Mouse (Mus musculus): Measurements from ENCODE around the gene 1700013G24Rik.
"Not testable (repeated sequence)": the region's sequence is repeated elsewhere in the genome, so short reads cannot be mapped to it uniquely, and the experiment has no call there.

The 1700013G24Rik gene

DNA sequence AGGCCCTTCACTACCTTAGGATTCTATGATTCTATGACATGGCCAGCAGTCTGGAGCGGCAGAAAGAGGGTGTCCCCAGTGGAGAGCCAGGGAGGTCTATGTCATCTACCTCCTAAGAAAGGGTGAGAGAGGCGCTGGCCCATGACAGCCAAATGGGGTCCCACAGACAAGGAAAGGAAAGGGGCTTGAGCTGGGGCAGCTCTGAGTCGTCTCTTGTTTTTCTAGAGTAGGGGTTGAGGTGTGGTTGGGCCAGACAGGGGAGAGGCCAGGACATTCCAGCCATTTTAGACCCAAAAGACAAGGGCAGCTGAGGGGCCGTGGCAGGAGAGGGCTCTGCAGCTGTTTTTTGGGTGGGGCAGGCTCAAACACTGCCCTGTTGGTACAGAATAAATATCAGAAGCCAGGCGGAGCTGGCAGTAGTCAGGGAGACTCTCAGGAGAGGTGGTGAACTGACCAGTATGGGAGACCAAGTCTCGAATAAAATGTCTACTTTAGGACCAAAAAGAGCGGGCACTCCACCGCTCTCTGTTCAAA is at the start of gene 1700013G24Rik:
Gene 1700013G24Rik (plus strand): TSS at position 51 of the 534 bp plus-strand sequence.
- no peak for DNase-seq (ENCODE audit: low read depth, low spot score)

DNA sequence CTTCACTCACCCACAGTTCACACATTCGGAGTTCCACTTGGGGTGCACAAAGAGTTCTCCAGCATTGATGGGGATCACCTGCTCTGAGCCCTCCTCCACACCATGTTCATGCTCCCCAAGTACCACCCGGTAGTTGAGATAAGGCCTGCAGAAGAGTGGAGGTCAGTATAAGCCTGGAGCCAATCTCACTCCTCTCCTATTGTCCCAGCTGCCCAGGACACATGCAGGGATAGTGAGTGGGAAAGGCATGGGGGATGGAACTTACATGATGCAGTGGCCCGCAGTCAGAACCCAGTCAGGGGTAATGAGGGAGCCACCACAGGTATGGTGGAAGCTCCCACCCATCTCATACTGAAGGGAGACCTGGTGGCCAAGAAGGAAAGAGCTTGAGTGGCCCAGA is 47.5 kb upstream of the 1700013G24Rik start:
- no peak for DNase-seq (ENCODE audit: low read depth, low spot score)

DNA sequence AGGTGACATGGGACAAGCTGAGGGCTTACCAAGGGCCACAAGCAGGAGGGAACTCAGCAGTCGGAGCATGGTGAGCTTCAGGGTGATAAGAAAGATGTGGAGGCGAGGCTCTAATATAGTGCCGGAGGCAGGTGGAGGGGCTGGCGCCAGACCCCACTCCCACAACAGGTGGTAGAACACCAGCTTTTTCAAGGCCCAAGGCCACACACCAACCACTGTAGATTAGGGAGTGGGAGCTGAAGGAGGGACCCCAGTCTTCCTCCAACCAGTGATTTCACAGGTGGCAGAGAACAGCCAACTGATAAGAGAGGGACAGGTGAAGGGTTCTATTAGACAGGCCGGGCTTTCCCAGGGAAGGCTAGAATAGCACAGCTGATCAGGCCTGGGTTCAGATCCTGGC is 43.4 kb upstream of the 1700013G24Rik start, which contains the start of gene Cela3a:
Gene Cela3a (minus strand): TSS at position 101 of the 400 bp plus-strand sequence.
- no peak for DNase-seq (ENCODE audit: low read depth, low spot score)

DNA sequence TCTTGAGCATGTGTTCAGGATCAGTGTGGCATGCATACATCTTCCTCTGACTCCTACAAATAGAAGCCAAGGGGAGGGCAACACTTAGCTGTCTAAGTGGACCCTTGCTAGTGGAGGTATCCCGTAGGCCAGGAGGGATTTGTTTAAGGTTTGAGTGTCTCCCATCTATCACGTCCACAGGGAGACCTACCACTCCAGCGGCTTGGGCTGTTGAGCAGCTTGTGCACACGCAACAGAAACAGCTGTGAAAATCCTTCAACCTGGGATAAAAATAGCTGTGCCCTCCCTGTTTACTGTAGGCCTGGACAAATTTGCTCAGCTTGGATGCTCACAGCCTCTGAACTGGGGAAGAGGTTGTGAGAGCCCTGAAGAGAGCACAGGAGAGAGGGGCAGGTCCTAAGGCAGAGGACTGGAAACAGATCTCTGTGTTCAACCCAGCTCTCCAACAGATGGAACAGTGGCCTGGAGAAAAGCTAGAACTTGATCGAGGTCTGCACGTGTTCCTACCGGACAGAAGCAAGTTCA is 40.8 kb upstream of the 1700013G24Rik start:
- not testable (repeated sequence) for DNase-seq (ENCODE audit: low read depth, low spot score)

DNA sequence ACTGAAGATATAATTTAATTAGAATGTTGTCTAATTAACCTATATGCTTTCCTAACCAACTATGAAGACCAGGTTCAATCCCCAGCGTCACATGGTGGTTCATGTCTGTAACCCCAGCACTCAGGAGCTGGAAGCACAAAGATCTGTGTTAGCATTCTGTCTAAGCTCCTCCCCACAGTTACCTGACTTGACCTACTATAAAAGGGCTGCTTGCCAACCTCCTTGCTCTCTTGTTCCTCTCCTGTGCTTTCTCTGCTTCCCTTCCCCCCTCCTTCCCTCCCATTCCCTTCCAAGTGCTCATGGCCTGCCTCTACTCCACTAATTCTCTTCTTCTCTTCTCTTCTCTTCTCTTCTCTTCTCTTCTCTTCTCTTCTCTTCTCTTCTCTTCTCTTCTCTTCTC is 38.1 kb upstream of the 1700013G24Rik start:
- DNase-seq (ENCODE audit: low read depth, low spot score) = no peak

DNA sequence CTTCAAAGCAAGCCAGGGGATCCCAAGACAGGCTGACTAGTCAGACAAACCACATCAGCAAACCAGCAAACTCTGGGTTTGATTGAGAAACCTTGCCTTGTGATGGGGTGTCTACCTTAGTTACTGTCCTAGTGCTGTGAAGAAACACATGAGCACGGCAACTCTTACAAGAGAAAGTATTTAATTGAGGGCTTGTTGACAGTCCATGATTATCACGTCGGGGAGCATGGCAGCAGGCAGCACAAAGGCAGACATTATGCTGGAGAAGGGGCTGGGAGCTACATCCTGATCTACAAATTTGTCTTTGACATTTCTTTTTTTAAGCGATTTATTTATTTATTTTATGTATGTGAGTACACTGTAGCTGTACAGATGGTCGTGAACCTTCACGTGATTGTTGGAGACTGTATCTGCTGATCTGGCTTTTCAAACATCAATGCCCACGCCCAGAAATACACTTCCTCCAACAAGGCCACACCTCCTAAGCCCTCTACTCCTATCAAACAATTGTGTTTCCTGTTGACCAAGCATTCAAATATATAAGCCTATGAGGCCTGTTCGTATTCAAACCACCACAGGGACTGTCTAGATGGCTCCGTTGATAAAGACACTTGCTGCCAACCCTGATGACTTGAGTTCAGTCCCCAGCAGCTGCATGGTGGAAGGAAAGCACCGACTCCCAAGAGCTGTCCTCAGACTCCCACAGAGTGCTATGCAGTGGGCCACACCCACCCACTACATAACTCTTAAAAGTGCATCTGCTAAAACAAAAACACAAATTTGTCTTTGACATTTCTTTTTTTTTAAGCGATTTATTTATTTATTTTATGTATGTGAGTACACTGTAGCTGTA is 35.1 kb upstream of the 1700013G24Rik start:
- no peak for DNase-seq (ENCODE audit: low read depth, low spot score)

DNA sequence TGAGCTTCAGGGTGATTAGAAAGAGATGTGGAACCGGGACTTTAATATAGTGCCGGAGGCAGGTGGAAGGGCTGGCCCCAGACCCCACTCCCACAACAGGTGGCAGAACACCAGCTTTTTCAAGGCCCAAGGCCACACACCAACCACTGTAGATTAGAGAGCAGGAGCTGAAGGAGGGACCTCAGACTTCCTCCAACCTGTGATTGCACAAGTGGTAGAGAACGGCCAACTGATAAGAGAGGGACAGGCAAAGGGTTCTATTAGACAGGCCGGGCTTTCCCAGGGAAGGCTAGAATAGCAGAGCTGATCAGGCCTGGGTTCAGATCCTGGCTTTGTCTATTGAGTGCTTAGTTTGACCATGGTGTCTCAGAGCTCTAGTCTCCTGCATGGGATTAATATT is 22.6 kb upstream of the 1700013G24Rik start, which contains the start of gene Cela3b:
Gene Cela3b (minus strand): TSS at position 39 of the 400 bp plus-strand sequence.
- DNase-seq (ENCODE audit: low read depth, low spot score) = no peak

DNA sequence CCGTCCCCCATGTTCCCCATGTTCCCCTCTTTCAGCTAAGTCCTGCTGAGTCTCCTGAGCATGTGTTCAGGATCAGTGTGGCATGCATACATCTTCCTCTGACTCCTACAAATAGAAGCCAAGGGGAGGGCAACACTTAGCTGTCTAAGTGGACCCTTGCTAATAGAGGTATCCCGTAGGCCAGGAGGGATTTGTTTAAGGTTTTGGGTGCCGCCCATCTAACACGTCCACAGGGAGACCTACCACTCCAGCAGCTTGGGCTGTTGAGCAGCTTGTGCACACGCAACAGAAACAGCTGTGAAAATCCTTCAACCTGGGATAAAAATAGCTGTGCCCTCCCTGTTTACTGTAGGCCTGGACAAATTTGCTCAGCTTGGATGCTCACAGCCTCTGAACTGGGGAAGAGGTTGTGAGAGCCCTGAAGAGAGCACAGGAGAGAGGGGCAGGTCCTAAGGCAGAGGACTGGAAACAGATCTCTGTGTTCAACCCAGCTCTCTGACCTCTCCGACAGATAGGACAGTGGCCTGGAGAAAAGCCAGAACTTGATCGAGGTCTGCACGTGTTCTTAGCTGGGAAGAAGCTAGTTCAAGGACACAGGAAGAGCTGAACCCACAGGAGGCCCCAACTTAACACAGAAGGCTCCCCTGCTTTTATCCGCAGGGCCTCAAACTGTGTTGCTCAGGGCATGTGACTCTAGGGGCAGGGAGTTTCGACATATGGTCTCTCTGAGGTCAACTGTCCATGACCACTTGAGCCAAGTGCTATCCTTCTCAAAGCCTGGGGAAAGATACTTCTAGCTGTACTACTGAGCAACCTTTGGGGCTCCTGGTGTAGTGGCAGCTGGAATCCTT is 20.2 kb upstream of the 1700013G24Rik start:
- not testable (repeated sequence) for DNase-seq (ENCODE audit: low read depth, low spot score)

DNA sequence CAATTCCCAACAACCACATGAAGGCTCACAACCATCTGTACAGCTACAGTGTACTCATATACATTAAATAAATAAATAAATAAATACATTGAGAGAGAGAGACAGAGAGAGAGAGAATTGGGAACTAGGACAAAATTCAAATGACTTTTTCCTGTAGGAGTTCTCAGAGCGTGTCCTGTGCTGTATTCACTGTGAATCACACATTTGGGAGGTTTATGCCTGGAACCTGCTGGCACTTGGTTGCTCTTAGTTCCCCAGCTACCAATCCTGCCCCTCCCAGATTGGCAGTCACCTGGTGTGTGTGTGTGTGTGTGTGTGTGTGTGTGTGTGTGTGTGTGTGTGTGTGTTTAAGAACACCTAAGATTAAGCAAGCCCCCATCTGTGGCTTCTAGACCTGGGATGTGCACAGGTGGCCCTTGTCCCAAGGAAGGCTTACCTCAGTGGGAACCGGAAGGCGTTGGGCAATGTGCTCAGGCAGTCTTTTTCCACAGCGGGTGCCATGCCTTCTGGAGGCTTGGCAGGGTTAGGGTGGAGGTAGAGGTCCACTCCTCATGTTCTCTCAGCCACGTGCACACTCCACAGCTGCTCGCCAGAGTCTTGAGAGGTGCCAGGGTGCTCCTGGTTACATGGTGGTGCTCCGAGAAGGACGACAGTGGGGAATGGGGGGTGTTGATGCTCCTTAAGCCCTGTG is 16.0 kb upstream of the 1700013G24Rik start:
- no peak for DNase-seq (ENCODE audit: low read depth, low spot score)

DNA sequence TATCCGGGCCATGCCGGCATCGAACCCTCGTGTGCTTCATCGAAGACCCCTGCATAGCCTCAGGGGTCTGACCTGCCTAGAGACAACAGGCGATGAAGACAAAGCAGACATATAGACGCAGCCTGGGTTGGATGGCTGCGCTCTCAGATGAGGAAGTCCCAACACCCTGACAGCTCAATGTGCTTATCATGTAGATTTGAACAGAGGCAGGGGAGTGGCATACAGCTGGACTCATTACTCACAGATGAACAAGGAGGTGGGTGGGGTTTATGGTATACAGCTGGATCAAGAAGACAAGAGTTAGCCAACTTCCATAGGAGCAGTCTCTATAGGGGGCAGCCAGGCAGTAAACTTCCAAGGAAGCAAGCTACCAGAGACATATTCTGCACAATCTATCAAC is 14.2 kb upstream of the 1700013G24Rik start:
- DNase-seq (ENCODE audit: low read depth, low spot score) = no peak

DNA sequence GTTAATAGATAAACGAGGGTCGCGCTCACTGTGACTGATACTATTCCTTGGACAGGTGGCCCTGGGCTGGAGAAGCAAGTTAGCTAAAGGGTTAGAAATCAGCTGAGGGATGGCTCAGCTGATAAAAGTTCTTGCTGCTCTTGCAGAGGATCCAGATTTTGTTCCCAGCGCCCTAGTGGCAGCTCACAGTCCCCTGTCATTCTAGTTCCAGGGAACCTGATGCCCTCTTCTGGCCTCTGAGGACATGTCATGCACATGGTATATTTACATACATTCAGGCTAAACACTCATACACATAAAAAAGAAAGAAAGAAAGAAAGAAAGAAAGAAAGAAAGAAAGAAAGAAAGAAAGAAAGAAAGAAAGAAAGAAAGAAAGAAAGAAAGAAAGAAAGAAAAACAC is 11.8 kb upstream of the 1700013G24Rik start:
- DNase-seq (ENCODE audit: low read depth, low spot score) = no peak

DNA sequence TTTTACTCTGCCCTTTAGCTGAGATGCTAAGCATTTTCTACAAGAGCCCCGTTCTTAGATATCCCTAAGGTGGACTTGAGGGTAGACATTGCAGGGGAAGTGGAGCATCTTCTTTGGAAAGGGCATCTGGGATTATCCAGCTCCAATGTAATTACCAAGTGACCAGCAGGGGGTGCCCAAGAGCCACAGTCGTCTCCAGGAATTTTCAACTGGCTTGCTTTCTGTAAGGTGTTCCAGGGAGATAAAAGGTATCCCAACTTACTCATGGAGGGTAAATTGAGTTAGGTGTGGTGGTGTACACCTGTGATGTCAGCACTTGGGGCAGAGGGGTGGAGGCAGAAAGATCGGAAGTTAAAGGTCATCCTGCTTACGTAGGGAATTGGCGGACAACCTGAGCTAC is 9.5 kb upstream of the 1700013G24Rik start:
- peak; percentile 50 for DNase-seq (ENCODE audit: low read depth, low spot score)

DNA sequence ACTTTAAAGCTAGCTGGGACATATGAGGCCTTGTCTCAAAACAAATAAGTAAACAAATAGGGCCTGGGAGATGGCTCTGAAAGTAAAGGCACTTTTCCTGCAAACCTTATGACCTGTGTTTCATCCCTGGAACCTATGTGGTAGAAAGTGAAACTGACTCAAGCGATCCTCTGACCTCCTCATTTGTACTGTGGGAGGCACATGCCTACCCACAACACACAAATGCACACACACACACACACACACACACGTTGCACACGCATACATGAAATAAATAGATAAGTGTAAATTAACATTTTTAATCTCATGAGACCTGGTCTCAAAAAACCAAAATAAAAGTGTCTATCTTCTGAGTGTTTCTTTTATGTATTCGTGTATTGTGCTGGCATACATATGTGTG is 7.2 kb upstream of the 1700013G24Rik start:
- no peak for DNase-seq (ENCODE audit: low read depth, low spot score)

DNA sequence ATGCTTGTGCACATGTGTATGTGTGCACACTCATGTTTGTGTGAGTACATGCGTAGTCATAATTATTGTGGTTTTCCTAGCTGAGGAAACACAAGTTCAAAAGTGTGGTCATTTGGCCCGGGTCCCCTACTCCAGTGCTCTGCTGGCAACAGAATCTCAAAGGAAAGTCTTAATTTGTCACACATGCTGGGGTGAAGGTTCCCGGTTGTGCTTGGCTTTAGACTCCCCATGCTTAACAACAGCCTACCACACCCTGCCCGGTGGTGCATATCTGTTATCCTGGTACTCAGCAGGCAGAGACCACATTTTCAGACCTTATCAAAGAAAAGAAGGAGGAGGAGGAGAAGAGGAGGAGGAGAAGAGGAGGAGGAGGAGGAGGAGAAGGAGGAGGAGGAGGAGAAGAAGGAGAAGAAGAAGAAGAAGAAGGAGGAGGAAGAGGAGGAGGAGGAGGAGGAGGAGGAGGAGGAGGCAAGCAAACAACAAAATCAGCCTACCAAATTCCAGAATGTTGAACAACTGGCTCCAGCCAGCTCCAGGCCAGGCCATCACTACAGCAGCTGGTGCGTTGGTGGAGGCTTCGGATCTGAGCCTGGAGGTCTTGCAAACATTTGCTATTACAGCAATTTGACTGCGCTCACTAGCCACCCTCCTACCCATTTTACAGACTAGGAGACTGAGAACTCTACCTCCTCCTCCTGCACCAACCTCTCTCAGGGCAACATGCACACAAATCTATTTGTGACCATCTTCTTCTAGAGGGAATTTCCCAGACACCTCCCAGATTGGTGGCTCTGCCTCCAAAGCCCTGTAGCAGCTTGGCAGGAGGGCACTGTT is 5.5 kb upstream of the 1700013G24Rik start:
- no peak for DNase-seq (ENCODE audit: low read depth, low spot score)

DNA sequence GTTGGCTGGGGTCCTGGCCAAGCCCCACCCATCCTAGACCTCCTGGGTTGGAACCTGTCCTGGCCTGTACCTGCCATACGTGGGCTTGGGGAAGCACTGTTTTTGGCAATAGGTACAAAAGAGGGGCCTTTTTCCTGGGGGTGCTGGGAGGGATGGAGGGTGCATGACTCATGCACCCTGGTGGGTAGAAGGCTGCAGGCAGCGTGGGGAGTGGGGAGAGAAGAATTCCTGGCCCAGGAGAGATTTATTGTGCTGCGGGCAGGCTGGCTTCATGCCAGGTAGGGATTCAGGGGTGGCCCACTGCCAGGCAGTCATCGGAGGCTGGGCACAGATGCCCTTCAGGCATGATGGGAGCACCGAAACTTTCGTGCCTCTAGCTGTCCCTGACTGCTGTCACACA is 4.9 kb upstream of the 1700013G24Rik start:
- no peak for DNase-seq (ENCODE audit: low read depth, low spot score)

DNA sequence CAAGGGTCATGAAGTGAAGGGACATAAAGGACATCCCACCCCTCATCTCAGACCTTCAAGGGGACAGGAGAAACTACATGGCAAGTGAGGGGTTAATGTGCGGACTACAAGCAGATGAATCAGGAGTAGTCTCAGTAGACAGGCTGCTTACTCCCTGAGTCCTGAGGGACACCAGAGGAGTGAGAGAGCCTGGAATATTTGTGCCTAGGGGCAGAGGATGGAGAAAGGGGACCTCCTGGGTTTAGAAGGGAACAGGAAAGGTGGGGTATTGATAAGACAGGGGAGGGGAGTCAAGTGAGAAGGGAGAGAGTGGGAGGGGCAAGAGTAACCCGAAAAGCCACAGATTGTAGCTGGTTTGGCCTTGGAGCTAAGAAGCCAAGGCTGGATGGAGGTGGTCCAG is 4.4 kb upstream of the 1700013G24Rik start:
- no peak for DNase-seq (ENCODE audit: low read depth, low spot score)

DNA sequence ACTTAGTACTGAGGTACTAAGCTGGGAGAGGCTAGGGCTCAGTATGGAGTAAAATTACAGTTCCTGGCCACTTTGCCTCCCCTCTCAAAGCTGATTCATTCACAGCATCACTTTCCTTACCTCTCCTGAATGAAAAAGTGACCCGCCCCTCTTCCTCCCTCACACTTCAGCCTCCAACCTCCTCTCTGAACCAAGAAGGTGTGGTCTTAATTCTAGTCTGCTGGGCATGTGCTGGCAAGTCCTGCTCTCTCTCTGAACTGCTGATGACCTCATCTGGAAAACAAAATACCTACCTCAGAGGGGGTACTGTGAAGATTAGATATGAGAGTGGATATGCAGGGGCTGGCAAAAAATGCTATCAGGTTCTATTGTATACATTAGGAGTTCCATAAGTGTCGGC is 4.0 kb upstream of the 1700013G24Rik start:
- DNase-seq (ENCODE audit: low read depth, low spot score) = no peak

DNA sequence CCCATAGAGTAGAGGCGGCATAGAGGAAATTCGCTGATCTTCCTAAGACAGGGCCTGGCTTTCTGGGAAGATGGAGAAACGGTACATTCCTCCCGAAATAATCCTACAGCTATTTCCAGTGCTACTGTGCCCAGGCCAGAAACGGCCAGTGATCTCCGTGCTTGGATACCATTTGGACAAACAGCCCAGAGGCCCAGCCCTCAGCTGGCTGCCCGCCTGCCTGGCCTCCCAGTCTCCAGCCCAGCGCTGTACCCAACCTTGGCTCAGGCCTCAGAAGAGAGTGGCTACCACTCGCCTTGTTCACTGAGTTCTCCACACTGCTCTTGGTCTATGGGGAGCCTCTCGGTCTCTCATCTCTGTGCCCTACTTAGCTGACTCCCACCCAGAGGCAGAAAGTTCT is 3.4 kb upstream of the 1700013G24Rik start:
- no peak for DNase-seq (ENCODE audit: low read depth, low spot score)

DNA sequence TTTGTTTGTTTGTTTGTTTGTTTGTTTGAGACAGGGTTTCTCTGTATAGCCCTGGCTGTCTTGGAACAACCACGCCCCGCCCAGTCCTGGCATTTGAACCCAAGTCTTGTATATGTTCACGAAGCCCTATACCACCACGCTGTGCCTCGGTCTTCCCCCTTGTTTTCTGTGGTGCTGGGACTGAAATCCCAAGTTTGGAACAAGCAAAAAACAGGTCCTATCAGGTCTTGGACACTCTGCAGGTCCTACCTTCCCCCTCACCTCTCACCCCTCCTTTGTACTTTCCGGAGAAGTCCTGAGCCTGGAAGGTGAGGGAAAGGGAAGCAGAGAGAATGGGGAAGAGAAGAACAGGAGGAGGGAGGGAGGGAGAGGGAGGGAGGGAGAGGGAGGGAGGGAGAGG is 894 bp upstream of the 1700013G24Rik start:
- no peak for DNase-seq (ENCODE audit: low read depth, low spot score)

DNA sequence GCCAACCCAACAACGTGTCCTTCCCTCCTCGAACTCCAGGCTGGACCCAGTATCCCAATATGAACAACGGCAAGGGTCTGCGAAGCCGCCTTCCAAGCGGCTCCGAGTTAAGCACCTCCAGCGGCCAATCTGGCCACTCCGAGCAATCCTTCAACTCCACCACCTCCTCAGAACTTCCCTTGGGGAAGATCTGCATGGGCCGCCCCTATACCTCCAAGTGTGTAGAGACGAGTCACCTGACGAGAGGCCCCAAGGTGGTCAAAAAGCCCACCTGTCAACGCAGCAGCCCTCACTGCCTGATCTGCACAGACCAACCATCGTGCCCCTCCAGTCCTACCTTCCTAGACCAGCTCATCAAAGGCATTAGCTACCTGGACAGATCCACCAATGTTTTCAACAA is 1.5 kb downstream of the 1700013G24Rik start:
- no peak for DNase-seq (ENCODE audit: low read depth, low spot score)

Data from skeletal muscle tissue, adult 2 months (tissue).